Mouse (Mus musculus): ENCODE data around the gene Snap47.

Snap47 gene

GRCm38 (mm10) chr11:59451086-59451485, at the start of gene Snap47:
Snap47 (minus strand) TSS chr11:59451186.
- no peak for DNase-seq

GRCm38 (mm10) chr11:59497747-59498146, 46.8 kb upstream of the Snap47 start:
- DNase-seq = no peak

- no peak for DNase-seq
These were observed 45.8 kb upstream of the Snap47 start for GRCm38 (mm10) chr11:59496672-59497310.

GRCm38 (mm10) chr11:59486222-59486621, 35.2 kb upstream of the Snap47 start:
- DNase-seq = no peak

GRCm38 (mm10) chr11:59485641-59486040, 34.7 kb upstream of the Snap47 start:
- no peak for DNase-seq

- DNase-seq = peak; percentile 46 to 69
These were observed 32.2 kb upstream of the Snap47 start for GRCm38 (mm10) chr11:59483212-59483611.

- DNase-seq = no peak
These were observed 26.3 kb upstream of the Snap47 start for GRCm38 (mm10) chr11:59477240-59477639.

- DNase-seq = peak; percentile 88 to 89
These were observed 21.3 kb upstream of the Snap47 start, which contains the start of gene Zfp867 for GRCm38 (mm10) chr11:59472326-59472677. Zfp867 (minus strand) TSS chr11:59472474.

- no peak for DNase-seq
These were observed 20.7 kb upstream of the Snap47 start for GRCm38 (mm10) chr11:59471413-59472325.

GRCm38 (mm10) chr11:59460459-59460858, 9.5 kb upstream of the Snap47 start:
- no peak for DNase-seq

- no peak for DNase-seq
These were observed 8.0 kb upstream of the Snap47 start for GRCm38 (mm10) chr11:59458973-59459372.

GRCm38 (mm10) chr11:59456891-59457290, 5.9 kb upstream of the Snap47 start:
- no peak for DNase-seq

- DNase-seq = no peak
These were observed 5.4 kb upstream of the Snap47 start for GRCm38 (mm10) chr11:59456346-59456745.

GRCm38 (mm10) chr11:59450230-59450771, 685 bp downstream of the Snap47 start:
- DNase-seq = no peak

GRCm38 (mm10) chr11:59449741-59450229, 1.2 kb downstream of the Snap47 start, which contains the start of gene Jmjd4:
Jmjd4 (plus strand) TSS chr11:59450045.
- DNase-seq = peak; percentile 93 to 94

- DNase-seq = no peak
These were observed 7.9 kb downstream of the Snap47 start for GRCm38 (mm10) chr11:59443102-59443501.

- no peak for DNase-seq
These were observed 13.0 kb downstream of the Snap47 start for GRCm38 (mm10) chr11:59437954-59438353.

GRCm38 (mm10) chr11:59432261-59432660, 18.7 kb downstream of the Snap47 start:
- DNase-seq = no peak

GRCm38 (mm10) chr11:59429959-59430358, 21.0 kb downstream of the Snap47 start:
- DNase-seq = no peak

GRCm38 (mm10) chr11:59428057-59428660, 22.8 kb downstream of the Snap47 start:
- DNase-seq = peak; percentile 9 to 15

- no peak for DNase-seq
These were observed 25.3 kb downstream of the Snap47 start for GRCm38 (mm10) chr11:59425671-59426101.

- DNase-seq = no peak
These were observed 27.9 kb downstream of the Snap47 start for GRCm38 (mm10) chr11:59423010-59423588.

- no peak for DNase-seq
These were observed 29.0 kb downstream of the Snap47 start for GRCm38 (mm10) chr11:59421967-59422366.
